Mouse (Mus musculus) ES-E14 (cell line): ENCODE measurements around the gene S100a16. TPM values are rescaled to one million over a fixed set of nuclear protein-coding genes. Genes with fewer than 3 reads are reported as not detected.

ENCODE experiments used
- DNase-seq: peaks from one replicate; pipeline ENCODE4 v3.0.0-alpha.2; 2013; ENCODE audit warnings: low read depth, low spot score
- H3K27ac ChIP-seq: 2 replicates; pipeline ENCODE4 v1.5.1; 2012; ENCODE audit warnings: low read depth, mild to moderate bottlenecking, low read length, moderate library complexity, mixed read lengths; ENCODE audit not compliant: poor library complexity, insufficient read depth, severe bottlenecking
- H3K36me3 ChIP-seq: 2 replicates; pipeline ENCODE4 v1.6.1; 2012; ENCODE audit warnings: mild to moderate bottlenecking, low read length, moderate library complexity, mixed read lengths; ENCODE audit not compliant: control insufficient read depth, poor library complexity, insufficient read depth, severe bottlenecking
- H3K4me1 ChIP-seq, 2 experiments: fragments of 150-350 bp in 1 of 2; sonication (generic) in 1 of 2; 2 replicates each; pipeline ENCODE4 v1.6.1; 2012; ENCODE audit warnings: low read length in 2 of 2, mild to moderate bottlenecking in 1 of 2, mixed read lengths in 1 of 2; ENCODE audit not compliant: control insufficient read depth in 2 of 2, insufficient read depth in 2 of 2, poor library complexity in 1 of 2
- H3K4me3 ChIP-seq, 2 experiments: fragments of 150-350 bp in 1 of 2; sonication (generic) in 1 of 2; 2 replicates each; pipeline ENCODE4 v1.5.1; 2012; ENCODE audit warnings: low read length in 2 of 2, low read depth in 1 of 2, mild to moderate bottlenecking in 1 of 2, mixed read lengths in 1 of 2; ENCODE audit not compliant: insufficient read depth in 1 of 2, poor library complexity in 1 of 2, severe bottlenecking in 1 of 2
- H3K9ac ChIP-seq: 2 replicates; pipeline ENCODE4 v1.6.1; 2012; ENCODE audit warnings: low read depth, mild to moderate bottlenecking, low read length, mixed read lengths; ENCODE audit not compliant: poor library complexity, insufficient read depth, severe bottlenecking
- H3K9me3 ChIP-seq: fragments of 150-350 bp; sonication (generic); 2 replicates; pipeline ENCODE4 v1.6.1; 2012; ENCODE audit warnings: low read depth, mild to moderate bottlenecking, low read length; ENCODE audit not compliant: control insufficient read depth, insufficient read depth
- CHD2 ChIP-seq: IDR thresholded peaks from 2 replicates; pipeline ENCODE4 v1.6.1; 2014; ENCODE audit warnings: mild to moderate bottlenecking, low read depth, low read length, inconsistent platforms
- HCFC1 ChIP-seq: IDR thresholded peaks from 2 replicates; pipeline ENCODE4 v1.6.1; 2012; ENCODE audit warnings: low read length, inconsistent platforms, borderline replicate concordance; ENCODE audit not compliant: insufficient read depth
- MAFK ChIP-seq: IDR thresholded peaks from 2 replicates; pipeline ENCODE4 v1.6.1; 2014; ENCODE audit warnings: mild to moderate bottlenecking, low read depth, low read length, inconsistent platforms; ENCODE audit not compliant: insufficient read depth
- ZC3H11A ChIP-seq: IDR thresholded peaks from 2 replicates; pipeline ENCODE4 v1.6.1; 2012; ENCODE audit warnings: low read depth, mild to moderate bottlenecking, inconsistent platforms, low read length, borderline replicate concordance
- ZNF384 ChIP-seq: IDR thresholded peaks from 2 replicates; pipeline ENCODE4 v1.6.1; 2012; ENCODE audit warnings: low read depth, low read length, inconsistent platforms
- in situ Hi-C, 2 experiments: fragments of 600-800 bp; cut with MboI; formaldehyde crosslinking; loops; one replicate each; pipeline ENCODE4 v1.15.1; 2025; ENCODE audit warnings: low sequenced_read_pairs in 2 of 2, inconsistent platforms in 1 of 2; ENCODE audit not compliant: unreplicated experiment in 2 of 2
- total RNA-seq: library from RNA; depleted of rRNA; stranded (reverse); fragments of 300-350 nt; gene quantifications from 2 replicates; pipeline ENCODE4 v1.2.3, GENCODE M21; 2012

The S100a16 gene
- total RNA-seq, 1 experiment: 3.2 TPM

GRCm38 (mm10) chr3:90583893-90584292 is 46.8 kb downstream of the S100a16 start:
- in situ Hi-C loops: no loop called here
- Histone ChIP-seq H3K4me1 (peaks cover 3 to 15% of the 10 kb centered on the region in 2 experiments; a peak in 1 of 4 replicates), H3K27ac (no peak overlapping the region)

GRCm38 (mm10) chr3:90585595-90585994 is 48.5 kb downstream of the S100a16 start:
- no peak overlapping the region for H3K4me3 ChIP-seq
- in situ Hi-C loops: no loop called here
- H3K9ac ChIP-seq: no peak overlapping the region
- no peak overlapping the region for H3K27ac ChIP-seq
- H3K4me1 ChIP-seq: peaks cover 3 to 15% of the 10 kb centered on the region in 2 experiments; a peak in 1 of 4 replicates
- TF ChIP-seq CHD2 (no peak), ZC3H11A (peak; percentile 76; the same call in 1 of the 2 replicates), HCFC1 (no peak), MAFK (no peak)
- DNase-seq: peak; percentile 73
- H3K9me3 ChIP-seq: no peaks in the 10 kb centered on the region
- no peaks in the 10 kb centered on the region for H3K36me3 ChIP-seq

More at GRCm38 (mm10) chr3:90583893-90584292, 46.8 kb downstream of the S100a16 start:
- Histone ChIP-seq H3K9me3 (no peaks in the 10 kb centered on the region), H3K36me3 (no peaks in the 10 kb centered on the region), H3K4me3 (no peak overlapping the region), H3K9ac (no peak overlapping the region)
- no peak for DNase-seq
- TF ChIP-seq HCFC1: no peak
- no peak for TF ChIP-seq ZC3H11A
- TF ChIP-seq MAFK: no peak
- no peak for TF ChIP-seq CHD2
- no peak for TF ChIP-seq ZNF384

GRCm38 (mm10) chr3:90586016-90586643 is 49.1 kb downstream of the S100a16 start:
- DNase-seq: no peak
- no peaks in the 10 kb centered on the region for H3K9me3 ChIP-seq
- no peak overlapping the region for H3K4me3 ChIP-seq
- in situ Hi-C loops: no loop called here
- H3K9ac ChIP-seq: no peak overlapping the region
- H3K36me3 ChIP-seq: no peaks in the 10 kb centered on the region
- no peak for TF ChIP-seq HCFC1
- TF ChIP-seq ZC3H11A: no peak
- TF ChIP-seq CHD2: no peak
- no peak for TF ChIP-seq ZNF384
- TF ChIP-seq MAFK: no peak
- H3K4me1 ChIP-seq: peaks cover 3 to 15% of the 10 kb centered on the region in 2 experiments; a peak in 1 of 4 replicates
- no peak overlapping the region for H3K27ac ChIP-seq

- no peak overlapping the region for H3K9ac ChIP-seq
- peak; percentile 58 for DNase-seq
- no peak overlapping the region for H3K4me3 ChIP-seq
- no peak for TF ChIP-seq ZC3H11A
- no peak for TF ChIP-seq HCFC1
- TF ChIP-seq ZNF384: no peak
- TF ChIP-seq MAFK: no peak
- no peak for TF ChIP-seq CHD2
- H3K4me1 ChIP-seq: peaks cover 3 to 15% of the 10 kb centered on the region in 2 experiments; a peak in 1 of 4 replicates
- no peaks in the 10 kb centered on the region for H3K36me3 ChIP-seq
- no peak overlapping the region for H3K27ac ChIP-seq
- in situ Hi-C loops: no loop called here
- no peaks in the 10 kb centered on the region for H3K9me3 ChIP-seq
These were observed 49.9 kb downstream of the S100a16 start for GRCm38 (mm10) chr3:90586906-90587305.
